Mouse (Mus musculus) bone marrow, adult 2 months (tissue): Measurements from ENCODE around the gene Magi2.

Source experiments
- CTCF ChIP-seq: fragments of 200-500 bp; IDR thresholded peaks from 2 replicates; pipeline ENCODE4 v1.5.1; 2011; ENCODE audit warnings: low read length, control low read depth; ENCODE audit not compliant: control insufficient read depth, insufficient read depth
- POLR2A ChIP-seq: fragments of 200-500 bp; IDR thresholded peaks from 2 replicates; pipeline ENCODE4 v1.6.1; 2011; ENCODE audit warnings: low read depth, mild to moderate bottlenecking, control low read depth, low read length, borderline replicate concordance; ENCODE audit not compliant: control insufficient read depth

DNA sequence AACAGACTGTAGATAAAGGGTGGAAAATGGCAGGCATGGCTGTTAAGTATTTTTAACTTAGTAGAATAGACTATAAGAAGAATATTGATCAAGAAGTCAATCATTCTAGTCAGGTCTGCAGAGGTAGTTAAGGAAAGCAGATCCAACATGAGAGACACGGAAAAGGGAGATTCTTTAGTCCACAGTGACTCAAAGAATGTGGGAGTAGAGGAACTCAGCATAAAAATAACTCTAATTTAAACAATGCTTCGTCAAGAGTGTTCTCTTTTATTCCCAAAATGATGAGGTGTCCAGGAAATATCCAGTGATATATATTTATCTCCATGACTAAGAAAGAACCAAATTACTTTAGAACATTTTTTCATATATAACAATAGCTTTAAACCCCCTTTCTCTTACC lies 1234.9 kb downstream of the Magi2 start:
- TF ChIP-seq POLR2A (no peak), CTCF (no peak)
